Mouse (Mus musculus): ENCODE data around the gene Slc22a3.

The Slc22a3 gene

GRCm38 (mm10) chr17:12467642-12468041 is 39.9 kb downstream of the Slc22a3 start:
- DNase-seq (ENCODE audit: low read depth, low spot score): no peak

GRCm38 (mm10) chr17:12466501-12467000 is 41.0 kb downstream of the Slc22a3 start:
- peak; percentile 60 for DNase-seq (ENCODE audit: low read depth, low spot score)

- no peak for DNase-seq (ENCODE audit: low read depth, low spot score)
Measured at GRCm38 (mm10) chr17:12461168-12461567, 46.3 kb downstream of the Slc22a3 start.

GRCm38 (mm10) chr17:12455143-12455790 is 52.2 kb downstream of the Slc22a3 start:
- DNase-seq (ENCODE audit: low read depth, low spot score): peak; percentile 31

DNA sequence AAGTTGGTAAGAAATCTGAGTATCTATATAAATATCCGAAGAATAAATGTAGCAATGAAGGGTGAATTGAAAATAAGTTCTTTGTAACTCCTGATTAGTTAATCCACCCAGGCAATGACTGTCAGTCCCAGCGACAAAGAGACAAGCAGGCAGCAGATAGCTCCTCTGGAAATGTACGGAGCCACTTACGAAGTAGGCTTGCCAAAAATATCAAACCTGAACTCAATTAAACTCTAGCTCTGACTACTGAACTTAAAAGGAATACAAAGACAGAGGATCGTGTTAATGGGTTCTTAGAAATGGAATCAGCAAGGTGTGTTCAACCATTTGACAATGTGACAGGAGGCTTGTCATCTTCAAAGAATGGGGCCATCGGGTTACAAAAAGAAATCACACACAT is 53.8 kb downstream of the Slc22a3 start:
- peak; percentile 62 for DNase-seq (ENCODE audit: low read depth, low spot score)

- DNase-seq (ENCODE audit: low read depth, low spot score): peak; percentile 22
Measured at GRCm38 (mm10) chr17:12452862-12453531, 54.5 kb downstream of the Slc22a3 start.

GRCm38 (mm10) chr17:12451234-12451633 is 56.3 kb downstream of the Slc22a3 start:
- DNase-seq (ENCODE audit: low read depth, low spot score): peak; percentile 58

GRCm38 (mm10) chr17:12444561-12444960 is 62.9 kb downstream of the Slc22a3 start:
- DNase-seq (ENCODE audit: low read depth, low spot score): no peak

- DNase-seq (ENCODE audit: low read depth, low spot score): peak; percentile 36
Measured at GRCm38 (mm10) chr17:12437771-12438170, 69.7 kb downstream of the Slc22a3 start.

- peak; percentile 83 for DNase-seq (ENCODE audit: low read depth, low spot score)
Measured at GRCm38 (mm10) chr17:12431707-12432106, 75.8 kb downstream of the Slc22a3 start.

- DNase-seq (ENCODE audit: low read depth, low spot score): peak; percentile 21
Measured at GRCm38 (mm10) chr17:12428369-12428768, 79.1 kb downstream of the Slc22a3 start.

GRCm38 (mm10) chr17:12427156-12427555 is 80.3 kb downstream of the Slc22a3 start:
- DNase-seq (ENCODE audit: low read depth, low spot score): no peak

GRCm38 (mm10) chr17:12422143-12422542 is 85.4 kb downstream of the Slc22a3 start:
- DNase-seq (ENCODE audit: low read depth, low spot score): no peak

- peak; percentile 27 for DNase-seq (ENCODE audit: low read depth, low spot score)
Measured at GRCm38 (mm10) chr17:12420886-12421574, 86.5 kb downstream of the Slc22a3 start.

DNA sequence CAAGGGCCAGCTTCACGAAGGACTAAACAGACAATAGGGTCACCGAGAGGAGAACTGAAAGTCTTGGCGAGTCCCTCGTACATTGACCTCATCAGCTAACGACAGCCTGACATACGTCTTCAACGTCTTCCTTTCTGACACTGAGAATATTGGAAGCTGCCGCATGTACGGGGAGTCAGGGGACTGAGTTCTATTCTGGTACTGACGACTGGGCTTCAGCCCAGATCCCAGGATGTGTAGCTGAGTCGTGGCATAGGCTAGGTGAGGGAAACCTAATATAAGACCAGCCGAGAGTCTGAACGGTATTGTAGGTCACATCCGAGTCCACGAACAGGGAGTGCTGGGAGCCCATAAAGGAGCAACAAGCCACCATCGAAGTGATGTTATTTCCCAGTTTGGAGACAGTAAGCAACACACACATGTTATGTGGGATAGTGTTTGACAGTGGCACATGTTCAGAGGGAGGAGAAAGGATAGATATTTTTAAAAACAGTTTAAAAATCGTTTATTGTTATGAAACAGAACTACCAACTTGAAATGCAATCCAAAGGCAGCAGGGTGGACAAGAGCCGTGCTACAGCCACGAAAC is 87.9 kb downstream of the Slc22a3 start:
- DNase-seq (ENCODE audit: low read depth, low spot score): peak; percentile 39

GRCm38 (mm10) chr17:12416250-12416895 is 91.1 kb downstream of the Slc22a3 start:
- peak; percentile 81 for DNase-seq (ENCODE audit: low read depth, low spot score)

DNA sequence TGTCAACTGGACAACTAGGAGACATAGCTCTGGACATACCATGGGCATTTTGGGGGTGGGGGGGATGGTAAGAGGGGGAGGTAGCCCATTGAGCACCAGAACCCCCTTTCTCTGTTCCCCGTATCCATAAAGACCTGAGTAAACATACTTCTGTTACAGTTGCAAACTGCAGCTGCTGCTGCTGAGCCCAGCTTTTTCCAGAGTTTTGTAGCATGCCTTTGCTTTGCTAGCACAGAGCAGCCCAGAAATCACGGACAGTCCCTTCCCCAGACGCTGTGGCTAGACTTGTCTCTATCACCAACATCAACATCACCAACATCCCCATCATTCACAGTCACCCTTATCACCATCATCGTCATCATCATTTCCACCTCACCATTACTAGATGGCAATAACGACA is 91.8 kb downstream of the Slc22a3 start:
- DNase-seq (ENCODE audit: low read depth, low spot score): no peak

GRCm38 (mm10) chr17:12415031-12415735 is 92.3 kb downstream of the Slc22a3 start:
- no peak for DNase-seq (ENCODE audit: low read depth, low spot score)

- no peak for DNase-seq (ENCODE audit: low read depth, low spot score)
Measured at GRCm38 (mm10) chr17:12412891-12413237, 94.6 kb downstream of the Slc22a3 start.

DNA sequence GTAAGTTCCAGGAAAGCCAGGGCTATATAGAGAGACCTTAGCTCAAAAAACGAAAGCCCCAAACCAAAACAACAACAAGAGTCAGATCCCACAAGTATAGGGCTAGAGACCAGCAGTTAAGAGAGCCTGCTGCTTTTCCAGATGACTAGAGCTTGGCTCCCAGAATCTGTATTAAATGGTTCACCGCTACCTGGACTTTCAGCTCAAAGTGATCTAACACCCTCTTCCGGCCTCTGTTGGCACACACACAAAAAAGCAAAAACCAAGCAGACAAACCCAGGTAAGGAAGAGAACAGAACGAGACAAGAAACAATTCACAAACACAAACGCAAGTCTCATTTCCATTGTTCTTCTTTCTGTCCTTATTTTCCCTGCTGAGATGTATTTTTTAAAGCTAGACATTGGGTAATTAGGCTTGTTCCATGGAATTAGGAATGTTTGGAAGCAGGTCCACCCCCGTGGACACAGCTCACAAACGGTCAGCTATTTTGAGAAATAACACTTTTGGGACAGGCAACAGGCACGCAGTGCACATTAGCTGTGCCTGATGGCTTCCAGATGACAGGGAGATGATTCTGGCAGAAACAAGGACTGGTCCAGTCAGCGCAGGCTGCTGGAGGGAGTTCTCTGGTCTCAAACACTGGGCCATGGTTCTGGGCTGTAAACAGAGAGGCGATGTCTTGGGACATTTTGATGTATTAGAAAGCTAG is 95.2 kb downstream of the Slc22a3 start:
- peak; percentile 9 for DNase-seq (ENCODE audit: low read depth, low spot score)

Measured in brain, adult 2 months (tissue).